Mouse (Mus musculus): ENCODE data around the gene Tigd2. TPM values are rescaled to one million over a fixed set of nuclear protein-coding genes. Genes with fewer than 3 reads are reported as not detected.

Tigd2 gene
- 10.0 and 10.4 TPM in 2 replicates for polyA plus RNA-seq (2015; fragmentation: Nextera tagmentation; extraction: Ambion mirVana)

GRCm38 (mm10) chr6:59208685-59209298, at the start of gene Tigd2:
Gene Tigd2 (plus strand): TSS chr6:59208870.
- Histone ChIP-seq H3K9ac (replicated peaks; ENCODE audit: low read length) (peak within 1 kb of the TSS; percentile 94), H3K27me3 (ENCODE audit: insufficient read depth, low read length) (no peaks in the 10 kb centered on the region), H3K4me2 (replicated peaks; ENCODE audit: low read depth, low read length) (peak within 1 kb of the TSS; percentile 72), H3K9me3 (ENCODE audit: low read length) (no peaks in the 10 kb centered on the region), H3K36me3 (ENCODE audit: insufficient read depth, low read length) (peaks cover 5% of the 10 kb centered on the region; the same call in 1 of the 2 replicates), H3K4me3 (ENCODE audit: low read length) (peak within 1 kb of the TSS; percentile 88), H3K4me1 (ENCODE audit: insufficient read depth, low read length) (peaks cover 6% of the 10 kb centered on the region; the same call in 1 of the 2 replicates), H3K27ac (ENCODE audit: low read length) (peak within 1 kb of the TSS; percentile 84)
- peak; percentile 96 for ATAC-seq (ENCODE audit: low FRiP score, low TSS enrichment)
- under 1% methylated on average over 58 of the region's 62 CpGs for WGBS

DNA sequence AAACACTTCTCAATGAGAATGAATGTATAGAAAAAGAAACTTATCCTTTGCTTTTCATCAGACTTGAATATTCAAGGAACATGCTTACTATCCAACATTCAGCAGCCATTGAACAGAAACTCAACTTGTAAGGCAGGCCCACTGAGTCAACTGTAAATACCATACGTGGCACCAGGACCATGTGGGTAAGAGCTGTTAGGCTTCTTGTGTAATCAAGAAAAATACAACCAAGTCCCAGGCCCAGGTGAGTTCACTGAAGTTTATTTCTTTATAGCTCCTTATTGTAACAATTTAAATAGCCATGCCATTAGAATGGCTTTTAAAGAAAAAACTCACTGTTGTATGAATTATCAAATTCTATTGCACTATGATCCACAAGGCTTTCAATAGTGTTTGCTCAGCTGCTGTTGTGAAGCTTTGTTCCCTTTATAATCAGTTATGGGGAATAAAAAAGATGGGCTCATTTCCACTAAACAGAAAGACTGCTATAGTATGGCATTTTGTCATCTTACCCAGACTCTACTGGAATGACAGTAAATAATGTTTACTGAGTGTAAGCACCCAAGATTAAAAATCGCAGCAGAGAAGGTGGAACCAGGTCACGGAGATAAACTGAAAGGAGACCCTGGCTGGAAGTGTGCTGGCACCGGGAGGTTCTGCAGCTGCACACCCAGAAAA, 46.7 kb upstream of the Tigd2 start:
- Histone ChIP-seq H3K4me3 (ENCODE audit: low read length) (no peak overlapping the region), H3K9ac (replicated peaks; ENCODE audit: low read length) (no peak overlapping the region), H3K27ac (ENCODE audit: low read length) (no peak overlapping the region), H3K27me3 (ENCODE audit: insufficient read depth, low read length) (no peaks in the 10 kb centered on the region), H3K4me1 (ENCODE audit: insufficient read depth, low read length) (no peaks in the 10 kb centered on the region), H3K36me3 (ENCODE audit: insufficient read depth, low read length) (no peaks in the 10 kb centered on the region), H3K4me2 (replicated peaks; ENCODE audit: low read depth, low read length) (no peak overlapping the region), H3K9me3 (ENCODE audit: low read length) (no peaks in the 10 kb centered on the region)
- WGBS, result 77% methylated on average over 4 of the region's 4 CpGs
- no peak for ATAC-seq (ENCODE audit: low FRiP score, low TSS enrichment)

DNA sequence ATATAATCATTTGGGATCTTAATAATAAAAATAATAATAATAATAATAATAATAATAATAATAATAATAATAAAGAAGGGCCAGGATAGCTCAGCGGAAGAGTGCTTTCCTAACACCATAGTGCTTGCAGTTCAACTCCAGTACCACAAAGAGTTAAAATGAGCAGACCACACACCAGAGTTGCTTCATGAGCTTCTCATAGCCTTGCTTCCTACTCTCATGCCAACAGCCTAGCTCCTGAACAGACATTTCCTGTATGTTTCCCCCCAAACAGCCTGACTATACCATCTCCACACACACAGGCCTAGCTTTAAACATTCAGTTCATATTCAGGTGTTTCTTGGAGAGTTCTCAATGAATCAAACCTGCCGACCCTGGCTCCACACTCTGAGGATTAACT, 45.8 kb upstream of the Tigd2 start:
- Histone ChIP-seq H3K9ac (replicated peaks; ENCODE audit: low read length) (no peak overlapping the region), H3K9me3 (ENCODE audit: low read length) (no peaks in the 10 kb centered on the region), H3K36me3 (ENCODE audit: insufficient read depth, low read length) (no peaks in the 10 kb centered on the region), H3K27ac (ENCODE audit: low read length) (no peak overlapping the region), H3K4me3 (ENCODE audit: low read length) (no peak overlapping the region), H3K4me2 (replicated peaks; ENCODE audit: low read depth, low read length) (no peak overlapping the region), H3K4me1 (ENCODE audit: insufficient read depth, low read length) (no peaks in the 10 kb centered on the region), H3K27me3 (ENCODE audit: insufficient read depth, low read length) (no peaks in the 10 kb centered on the region)
- WGBS, result 93% methylated on average over 2 of the region's 2 CpGs
- no peak for ATAC-seq (ENCODE audit: low FRiP score, low TSS enrichment)

DNA sequence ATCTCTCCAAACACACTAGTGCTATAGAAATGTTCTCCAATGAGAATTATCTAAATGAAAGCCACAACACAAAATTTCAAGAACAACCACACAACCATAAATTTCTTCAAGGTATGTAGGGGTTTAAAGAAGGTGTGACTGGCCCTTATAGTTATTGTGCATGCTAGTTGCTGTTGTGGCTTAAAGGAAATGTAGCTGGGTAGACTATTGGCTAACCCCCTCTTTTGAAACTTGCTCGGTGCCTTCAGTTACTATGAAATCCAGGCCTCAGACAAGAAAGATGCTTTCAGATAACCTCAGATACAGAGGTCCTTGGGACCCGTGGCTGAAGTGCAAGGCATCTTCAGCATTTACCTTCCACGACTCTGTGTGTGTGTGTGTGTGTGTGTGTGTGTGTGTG, 45.3 kb upstream of the Tigd2 start:
- no peak overlapping the region for H3K4me3 ChIP-seq (ENCODE audit: low read length)
- H3K9ac ChIP-seq (replicated peaks; ENCODE audit: low read length), result no peak overlapping the region
- no peaks in the 10 kb centered on the region for H3K4me1 ChIP-seq (ENCODE audit: insufficient read depth, low read length)
- no peaks in the 10 kb centered on the region for H3K27me3 ChIP-seq (ENCODE audit: insufficient read depth, low read length)
- 80% methylated on average over 3 of the region's 3 CpGs for WGBS
- no peaks in the 10 kb centered on the region for H3K9me3 ChIP-seq (ENCODE audit: low read length)
- no peaks in the 10 kb centered on the region for H3K36me3 ChIP-seq (ENCODE audit: insufficient read depth, low read length)
- H3K4me2 ChIP-seq (replicated peaks; ENCODE audit: low read depth, low read length), result no peak overlapping the region
- no peak overlapping the region for H3K27ac ChIP-seq (ENCODE audit: low read length)
- no peak for ATAC-seq (ENCODE audit: low FRiP score, low TSS enrichment)

- ATAC-seq (ENCODE audit: low FRiP score, low TSS enrichment), result no peak
- no peaks in the 10 kb centered on the region for H3K4me1 ChIP-seq (ENCODE audit: insufficient read depth, low read length)
- H3K9ac ChIP-seq (replicated peaks; ENCODE audit: low read length), result no peak overlapping the region
- H3K27ac ChIP-seq (ENCODE audit: low read length), result no peak overlapping the region
- no peaks in the 10 kb centered on the region for H3K27me3 ChIP-seq (ENCODE audit: insufficient read depth, low read length)
- WGBS, result 44% methylated on average over 2 of the region's 2 CpGs
- no peaks in the 10 kb centered on the region for H3K9me3 ChIP-seq (ENCODE audit: low read length)
- H3K36me3 ChIP-seq (ENCODE audit: insufficient read depth, low read length), result no peaks in the 10 kb centered on the region
- no peak overlapping the region for H3K4me3 ChIP-seq (ENCODE audit: low read length)
- no peak overlapping the region for H3K4me2 ChIP-seq (replicated peaks; ENCODE audit: low read depth, low read length)
Measured at GRCm38 (mm10) chr6:59168939-59169338, 39.7 kb upstream of the Tigd2 start.

- 35% methylated on average over 3 of the region's 3 CpGs for WGBS
Measured at GRCm38 (mm10) chr6:59171230-59171629, 37.4 kb upstream of the Tigd2 start.

GRCm38 (mm10) chr6:59173940-59174339, 34.7 kb upstream of the Tigd2 start:
- WGBS, result 82% methylated on average over 1 of the region's 1 CpGs
- H3K27ac ChIP-seq (ENCODE audit: low read length), result no peak overlapping the region

More at GRCm38 (mm10) chr6:59171230-59171629, 37.4 kb upstream of the Tigd2 start:
- no peak overlapping the region for H3K27ac ChIP-seq (ENCODE audit: low read length)
- H3K4me3 ChIP-seq (ENCODE audit: low read length), result no peak overlapping the region
- H3K9me3 ChIP-seq (ENCODE audit: low read length), result no peaks in the 10 kb centered on the region
- no peaks in the 10 kb centered on the region for H3K27me3 ChIP-seq (ENCODE audit: insufficient read depth, low read length)
- H3K36me3 ChIP-seq (ENCODE audit: insufficient read depth, low read length), result no peaks in the 10 kb centered on the region
- H3K4me2 ChIP-seq (replicated peaks; ENCODE audit: low read depth, low read length), result no peak overlapping the region
- H3K4me1 ChIP-seq (ENCODE audit: insufficient read depth, low read length), result no peaks in the 10 kb centered on the region
- ATAC-seq (ENCODE audit: low FRiP score, low TSS enrichment), result no peak
- no peak overlapping the region for H3K9ac ChIP-seq (replicated peaks; ENCODE audit: low read length)

DNA sequence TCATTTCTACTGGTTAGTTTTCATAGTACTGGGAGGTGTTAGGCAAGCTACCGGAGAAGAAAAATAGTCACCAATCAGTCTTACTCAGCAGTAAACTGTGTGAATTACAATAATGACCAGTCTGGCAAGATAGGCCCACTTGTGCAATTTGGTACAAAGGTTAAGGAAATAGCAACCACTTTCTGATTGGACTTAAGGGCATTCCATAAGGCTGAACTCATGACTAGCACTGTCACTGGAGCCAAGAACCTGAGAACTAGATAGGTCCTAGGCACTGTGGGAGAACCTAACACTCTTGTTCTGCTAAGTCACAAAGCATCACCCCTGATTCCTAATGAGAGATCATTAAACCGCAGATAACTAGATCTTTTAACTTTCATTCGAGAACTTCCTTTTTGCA, 30.6 kb upstream of the Tigd2 start:
- no peaks in the 10 kb centered on the region for H3K27me3 ChIP-seq (ENCODE audit: insufficient read depth, low read length)
- WGBS, result 91% methylated on average over 3 of the region's 3 CpGs
- no peaks in the 10 kb centered on the region for H3K36me3 ChIP-seq (ENCODE audit: insufficient read depth, low read length)
- H3K9ac ChIP-seq (replicated peaks; ENCODE audit: low read length), result no peak overlapping the region
- H3K4me3 ChIP-seq (ENCODE audit: low read length), result no peak overlapping the region
- no peak overlapping the region for H3K4me2 ChIP-seq (replicated peaks; ENCODE audit: low read depth, low read length)
- H3K4me1 ChIP-seq (ENCODE audit: insufficient read depth, low read length), result no peaks in the 10 kb centered on the region
- ATAC-seq (ENCODE audit: low FRiP score, low TSS enrichment), result no peak
- no peak overlapping the region for H3K27ac ChIP-seq (ENCODE audit: low read length)
- no peaks in the 10 kb centered on the region for H3K9me3 ChIP-seq (ENCODE audit: low read length)

More at GRCm38 (mm10) chr6:59173940-59174339, 34.7 kb upstream of the Tigd2 start:
- ATAC-seq (ENCODE audit: low FRiP score, low TSS enrichment), result no peak
- no peak overlapping the region for H3K4me2 ChIP-seq (replicated peaks; ENCODE audit: low read depth, low read length)
- no peaks in the 10 kb centered on the region for H3K36me3 ChIP-seq (ENCODE audit: insufficient read depth, low read length)
- H3K9ac ChIP-seq (replicated peaks; ENCODE audit: low read length), result no peak overlapping the region
- no peak overlapping the region for H3K4me3 ChIP-seq (ENCODE audit: low read length)
- H3K4me1 ChIP-seq (ENCODE audit: insufficient read depth, low read length), result no peaks in the 10 kb centered on the region
- H3K9me3 ChIP-seq (ENCODE audit: low read length), result no peaks in the 10 kb centered on the region
- no peaks in the 10 kb centered on the region for H3K27me3 ChIP-seq (ENCODE audit: insufficient read depth, low read length)

DNA sequence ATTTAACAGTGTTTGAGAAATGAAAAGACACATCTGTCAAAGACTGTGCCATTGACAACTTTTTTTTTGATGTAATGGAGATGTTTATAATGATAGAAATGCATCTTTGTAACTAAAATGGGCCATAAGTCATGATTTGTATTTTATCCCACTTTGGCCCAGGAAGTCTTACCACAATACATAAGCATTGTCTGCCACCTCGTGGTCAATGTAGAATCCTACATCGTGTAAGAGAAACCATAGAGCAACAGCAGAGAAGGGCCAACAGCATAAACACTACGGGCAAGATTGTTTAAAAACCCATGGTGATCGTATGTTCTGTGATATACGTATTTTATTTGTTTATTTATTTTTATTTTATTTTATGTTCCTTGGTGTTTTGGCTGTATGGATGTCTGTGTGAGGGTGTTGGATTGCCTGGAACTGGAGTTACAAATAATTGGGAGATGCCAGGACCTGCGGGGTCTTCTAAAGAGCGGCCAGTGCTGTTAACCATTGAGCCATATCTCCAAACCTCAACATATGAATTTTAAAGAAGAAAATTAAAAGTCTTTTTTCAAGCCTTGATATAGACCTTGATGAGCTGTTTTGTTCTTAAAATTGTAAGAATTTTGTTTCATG, 28.2 kb upstream of the Tigd2 start:
- Histone ChIP-seq H3K36me3 (ENCODE audit: insufficient read depth, low read length) (no peaks in the 10 kb centered on the region), H3K4me3 (ENCODE audit: low read length) (no peak overlapping the region), H3K9ac (replicated peaks; ENCODE audit: low read length) (no peak overlapping the region), H3K27me3 (ENCODE audit: insufficient read depth, low read length) (no peaks in the 10 kb centered on the region), H3K4me1 (ENCODE audit: insufficient read depth, low read length) (no peaks in the 10 kb centered on the region), H3K4me2 (replicated peaks; ENCODE audit: low read depth, low read length) (no peak overlapping the region), H3K27ac (ENCODE audit: low read length) (no peak overlapping the region), H3K9me3 (ENCODE audit: low read length) (no peaks in the 10 kb centered on the region)
- peak; percentile 85 for ATAC-seq (ENCODE audit: low FRiP score, low TSS enrichment)
- 42% methylated on average over 7 of the region's 7 CpGs for WGBS
